Mouse (Mus musculus): Measurements from ENCODE around the gene Crb2.

- no peak for TF ChIP-seq POLR2A (IDR thresholded peaks at IDR 0.05; ENCODE audit: low read depth, low read length)
- TF ChIP-seq CTCF (conservative IDR thresholded peaks at IDR 0.05 in 1 of 2, IDR thresholded peaks at IDR 0.05 in 1 of 2; ENCODE audit: low read depth in 2 of 2, low read length in 2 of 2), result no peak
- TF ChIP-seq CHD2 (IDR thresholded peaks at IDR 0.05; ENCODE audit: low read length), result no peak
- TF ChIP-seq RAD21 (IDR thresholded peaks at IDR 0.05; ENCODE audit: low read depth, low read length), result no peak
- TF ChIP-seq RCOR1 (conservative IDR thresholded peaks at IDR 0.05; ENCODE audit: low read depth, low read length), result no peak
- no peak for TF ChIP-seq ZC3H11A (IDR thresholded peaks at IDR 0.05; ENCODE audit: low read depth, low read length)
- TF ChIP-seq MYC (IDR thresholded peaks at IDR 0.05; ENCODE audit: low read depth, low read length), result no peak
- no peak for TF ChIP-seq ZKSCAN1 (IDR thresholded peaks at IDR 0.05; ENCODE audit: borderline replicate concordance, low read depth, low read length)
- no peak for TF ChIP-seq USF1 (IDR thresholded peaks at IDR 0.05; ENCODE audit: low read depth, low read length)
- TF ChIP-seq TBP (conservative IDR thresholded peaks at IDR 0.05; ENCODE audit: low read depth, low read length), result no peak
- TF ChIP-seq ETS1 (conservative IDR thresholded peaks at IDR 0.05; ENCODE audit: low read depth, low read length), result no peak
- TF ChIP-seq EP300 (IDR thresholded peaks at IDR 0.05; ENCODE audit: low read length), result no peak
Measured at GRCm38 (mm10) chr2:37797046-37797445, 21.0 kb downstream of the Crb2 start.

Measured in CH12.LX (cell line).